Mouse (Mus musculus) cerebellum, adult 2 months (tissue): ENCODE measurements around the gene Col27a1.

Experiments used
- CTCF ChIP-seq: fragments of 200-500 bp; IDR thresholded peaks from 2 replicates; pipeline ENCODE4 v1.5.1; 2011; ENCODE audit warnings: low read depth, mild to moderate bottlenecking, control low read depth, low read length, moderate library complexity, borderline replicate concordance; ENCODE audit not compliant: insufficient read depth
- POLR2A ChIP-seq: fragments of 200-500 bp; IDR thresholded peaks from 2 replicates; pipeline ENCODE4 v1.6.1; 2011; ENCODE audit warnings: low read length, control low read depth, borderline replicate concordance; ENCODE audit not compliant: insufficient read depth

DNA sequence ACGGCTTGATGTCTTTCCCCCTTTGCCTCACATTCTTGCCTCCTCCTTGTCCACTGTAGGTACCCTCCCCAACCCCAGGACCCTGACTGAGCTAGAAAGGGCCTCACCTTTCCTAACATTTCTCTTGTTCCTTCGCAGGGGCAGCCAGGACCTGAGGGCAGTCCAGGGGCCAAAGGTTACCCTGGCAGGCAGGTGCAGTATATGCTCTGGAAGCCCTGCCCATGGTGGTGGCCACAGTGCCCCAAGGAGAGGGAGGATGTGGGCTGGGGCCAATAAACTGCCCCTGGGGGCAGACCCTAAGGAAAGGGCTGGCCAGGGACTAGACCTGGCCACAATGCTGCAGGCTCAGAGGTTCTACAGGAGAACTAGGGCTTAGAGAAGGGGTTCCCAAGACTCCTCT is 40.3 kb downstream of the Col27a1 start:
- TF ChIP-seq POLR2A (no peak), CTCF (no peak)
